Mouse (Mus musculus): ENCODE results near the gene Scyl1.

Scyl1 gene

GRCm38 (mm10) chr19:5787920-5788319 is 16.7 kb upstream of the Scyl1 start:
- DNase-seq (ENCODE audit: inconsistent ontology term), result no peak

- DNase-seq (ENCODE audit: inconsistent ontology term), result peak; percentile 88
Measured at GRCm38 (mm10) chr19:5787128-5787635, 16.0 kb upstream of the Scyl1 start.

- peak; percentile 81 for DNase-seq (ENCODE audit: inconsistent ontology term)
Measured at GRCm38 (mm10) chr19:5786441-5787114, 15.4 kb upstream of the Scyl1 start.

- DNase-seq (ENCODE audit: inconsistent ontology term), result no peak
Measured at GRCm38 (mm10) chr19:5784958-5785577, 13.8 kb upstream of the Scyl1 start.

- DNase-seq (ENCODE audit: inconsistent ontology term), result no peak
Measured at GRCm38 (mm10) chr19:5782121-5782520, 10.9 kb upstream of the Scyl1 start.

- DNase-seq (ENCODE audit: inconsistent ontology term), result no peak
Measured at GRCm38 (mm10) chr19:5781532-5781931, 10.3 kb upstream of the Scyl1 start.

GRCm38 (mm10) chr19:5780203-5780602 is 9.0 kb upstream of the Scyl1 start:
- peak; percentile 47 for DNase-seq (ENCODE audit: inconsistent ontology term)

GRCm38 (mm10) chr19:5778312-5778711 is 7.1 kb upstream of the Scyl1 start:
- no peak for DNase-seq (ENCODE audit: inconsistent ontology term)

GRCm38 (mm10) chr19:5777387-5778032 is 6.3 kb upstream of the Scyl1 start:
- DNase-seq (ENCODE audit: inconsistent ontology term), result no peak

GRCm38 (mm10) chr19:5770311-5770710 is 908 bp downstream of the Scyl1 start:
- no peak for DNase-seq (ENCODE audit: inconsistent ontology term)

GRCm38 (mm10) chr19:5767271-5767670 is 3.9 kb downstream of the Scyl1 start:
- DNase-seq (ENCODE audit: inconsistent ontology term), result no peak

- DNase-seq (ENCODE audit: inconsistent ontology term), result no peak
Measured at GRCm38 (mm10) chr19:5763163-5763562, 8.1 kb downstream of the Scyl1 start.

- DNase-seq (ENCODE audit: inconsistent ontology term), result no peak
Measured at GRCm38 (mm10) chr19:5758878-5759403, 12.3 kb downstream of the Scyl1 start.

GRCm38 (mm10) chr19:5756991-5757636 is 14.1 kb downstream of the Scyl1 start:
- DNase-seq (ENCODE audit: inconsistent ontology term), result no peak

- peak; percentile 69 for DNase-seq (ENCODE audit: inconsistent ontology term)
Measured at GRCm38 (mm10) chr19:5756321-5756985, 14.8 kb downstream of the Scyl1 start.

- peak; percentile 65 for DNase-seq (ENCODE audit: inconsistent ontology term)
Measured at GRCm38 (mm10) chr19:5751742-5752141, 19.5 kb downstream of the Scyl1 start.

- no peak for DNase-seq (ENCODE audit: inconsistent ontology term)
Measured at GRCm38 (mm10) chr19:5750951-5751350, 20.3 kb downstream of the Scyl1 start.

- peak; percentile 83 for DNase-seq (ENCODE audit: inconsistent ontology term)
Measured at GRCm38 (mm10) chr19:5749476-5749875, 21.7 kb downstream of the Scyl1 start.

- no peak for DNase-seq (ENCODE audit: inconsistent ontology term)
Measured at GRCm38 (mm10) chr19:5746907-5747363, 24.3 kb downstream of the Scyl1 start.

GRCm38 (mm10) chr19:5745756-5746710 is 25.2 kb downstream of the Scyl1 start:
- peak; percentile 88 for DNase-seq (ENCODE audit: inconsistent ontology term)
